Mouse (Mus musculus): Measurements from ENCODE around the gene Fut8. TPM values are rescaled to one million over a fixed set of nuclear protein-coding genes. Genes with fewer than 3 reads are reported as not detected.

Gene Fut8
- total and polyA plus RNA-seq, 3 experiments = 60.6 to 124 (median 86.0) TPM

DNA sequence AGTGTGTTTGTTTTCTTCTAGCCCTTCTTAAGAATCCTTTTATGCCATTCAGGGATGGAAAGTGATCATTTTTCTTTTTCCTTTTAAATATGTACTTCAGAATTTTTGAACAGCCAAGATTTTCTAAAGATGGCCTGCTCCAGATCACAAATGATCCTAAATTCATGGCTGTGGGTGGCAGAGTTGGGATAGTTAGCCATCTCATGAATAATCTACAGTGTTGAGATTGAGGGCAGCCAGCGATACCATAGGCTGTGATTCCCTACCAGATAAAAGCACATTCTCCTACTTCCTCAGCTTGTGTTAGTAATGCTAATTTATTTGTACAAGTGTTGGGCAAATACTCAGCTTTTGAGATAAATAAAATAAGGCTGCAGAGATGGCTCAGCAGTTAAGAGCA is 228.3 kb downstream of the Fut8 start:
- Histone ChIP-seq H3K4me3 (replicated peaks in 1 of 3; ENCODE audit: low read depth in 2 of 3, low read length in 2 of 3, poor library complexity in 1 of 3) (no peak overlapping the region), H3K9me3 (replicated peaks; ENCODE audit: low read length) (no peaks in the 10 kb centered on the region), H3K27me3 (replicated peaks) (no peaks in the 10 kb centered on the region), H3K79me2 (replicated peaks; ENCODE audit: control insufficient read depth, extremely low read depth, insufficient read depth, poor library complexity, severe bottlenecking) (no peaks in the 10 kb centered on the region), H3K36me3 (replicated peaks in 1 of 2; ENCODE audit: control insufficient read depth in 1 of 2, insufficient read depth in 1 of 2, low read length in 1 of 2) (peaks cover 2 to 43% of the 10 kb centered on the region in 2 experiments), H3K4me1 (ENCODE audit: control insufficient read depth in 1 of 2, insufficient read depth in 2 of 2) (peaks cover 0 to 9% of the 10 kb centered on the region in 2 experiments; a peak in 2 of 4 replicates), H3K4me2 (ENCODE audit: insufficient read depth, low read depth, poor library complexity, severe bottlenecking) (no peak overlapping the region), H3K27ac (ENCODE audit: insufficient read depth, low read depth) (no peak overlapping the region), H3K9ac (ENCODE audit: insufficient read depth, low read depth) (no peak overlapping the region)
- in situ Hi-C loops (cut with MboI; ENCODE audit: low pct_ligation_motif_present, low pct_unique_long_range_greater_than_20kb, low sequenced_read_pairs) (no loop called here), dilution Hi-C loops (cut with MboI; ENCODE audit: extremely low pct_ligation_motif_present, extremely low pct_unique_long_range_greater_than_20kb, low sequenced_read_pairs) (no loop called here)
- DNase-seq (ENCODE audit: extremely low read depth) = no peak
- TF ChIP-seq POLR2A (IDR thresholded peaks at IDR 0.05; ENCODE audit: low read depth, low read length) (no peak), TCF12 (IDR thresholded peaks at IDR 0.05; ENCODE audit: low read depth, low read length) (no peak), MAZ (IDR thresholded peaks at IDR 0.05; ENCODE audit: low read depth, low read length) (no peak), RCOR1 (conservative IDR thresholded peaks at IDR 0.05; ENCODE audit: low read depth, low read length) (no peak)

DNA sequence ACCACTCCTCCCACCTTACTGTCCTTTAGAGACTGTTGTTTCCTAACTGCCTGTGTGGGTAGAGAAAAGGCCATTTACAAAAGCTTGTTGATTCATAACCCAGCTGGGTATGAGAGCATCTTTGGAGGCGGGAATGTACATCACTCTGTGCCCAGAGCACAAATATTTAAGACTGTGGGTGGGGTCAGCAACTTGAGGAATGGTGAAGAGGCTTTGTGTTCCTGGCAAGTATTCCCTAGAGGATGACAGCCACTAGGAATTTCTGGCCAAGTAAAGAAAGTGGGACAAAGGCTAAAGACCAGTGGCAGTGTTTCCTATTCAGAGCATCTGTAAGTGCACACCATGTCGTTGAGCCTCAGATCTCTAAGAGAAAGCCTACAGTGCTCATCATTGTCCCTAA is 242.0 kb downstream of the Fut8 start:
- dilution Hi-C loops (cut with MboI; ENCODE audit: extremely low pct_ligation_motif_present, extremely low pct_unique_long_range_greater_than_20kb, low sequenced_read_pairs) (no loop called here), in situ Hi-C loops (cut with MboI; ENCODE audit: low pct_ligation_motif_present, low pct_unique_long_range_greater_than_20kb, low sequenced_read_pairs) (no loop called here)
- no peak for DNase-seq (ENCODE audit: extremely low read depth)
- TF ChIP-seq NRF1 (IDR thresholded peaks at IDR 0.05; ENCODE audit: low read depth, low read length) = no peak
- TF ChIP-seq ZC3H11A (IDR thresholded peaks at IDR 0.05; ENCODE audit: low read depth, low read length) = no peak
- no peak for TF ChIP-seq ZMIZ1 (IDR thresholded peaks at IDR 0.05; ENCODE audit: low read depth, low read length)
- Histone ChIP-seq H3K79me2 (replicated peaks; ENCODE audit: control insufficient read depth, extremely low read depth, insufficient read depth, poor library complexity, severe bottlenecking) (no peaks in the 10 kb centered on the region), H3K9me3 (replicated peaks; ENCODE audit: low read length) (no peaks in the 10 kb centered on the region), H3K4me3 (replicated peaks in 1 of 3; ENCODE audit: low read depth in 2 of 3, low read length in 2 of 3, poor library complexity in 1 of 3) (no peak overlapping the region), H3K36me3 (replicated peaks in 1 of 2; ENCODE audit: control insufficient read depth in 1 of 2, insufficient read depth in 1 of 2, low read length in 1 of 2) (peaks cover 11 to 31% of the 10 kb centered on the region in 2 experiments), H3K9ac (ENCODE audit: insufficient read depth, low read depth) (no peak overlapping the region), H3K4me1 (ENCODE audit: control insufficient read depth in 1 of 2, insufficient read depth in 2 of 2) (peaks cover 0 to 4% of the 10 kb centered on the region in 2 experiments; a peak in 1 of 4 replicates), H3K27ac (ENCODE audit: insufficient read depth, low read depth) (no peak overlapping the region), H3K27me3 (replicated peaks) (no peaks in the 10 kb centered on the region), H3K4me2 (ENCODE audit: insufficient read depth, low read depth, poor library complexity, severe bottlenecking) (no peak overlapping the region)

DNA sequence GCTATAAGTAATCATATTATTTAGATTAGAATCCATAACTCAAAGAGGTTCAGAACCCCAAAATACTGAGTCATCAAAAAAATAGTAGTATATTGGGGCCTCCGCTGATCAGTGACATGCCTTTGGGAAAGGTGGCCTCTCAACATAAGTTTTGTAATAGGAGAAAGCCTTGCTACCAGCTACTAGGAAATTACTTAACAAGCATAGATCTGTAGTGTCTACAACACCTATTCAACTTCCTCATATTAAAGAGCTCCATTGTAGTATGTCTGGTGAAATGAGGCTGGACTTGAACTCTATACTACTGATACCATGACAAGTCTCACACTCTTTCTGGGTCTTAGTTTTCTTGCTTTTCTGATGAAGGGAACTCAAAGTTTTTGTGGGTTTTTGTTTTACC is 243.2 kb downstream of the Fut8 start:
- Histone ChIP-seq H3K4me2 (ENCODE audit: insufficient read depth, low read depth, poor library complexity, severe bottlenecking) (no peak overlapping the region), H3K79me2 (replicated peaks; ENCODE audit: control insufficient read depth, extremely low read depth, insufficient read depth, poor library complexity, severe bottlenecking) (no peaks in the 10 kb centered on the region), H3K4me3 (replicated peaks in 1 of 3; ENCODE audit: low read depth in 2 of 3, low read length in 2 of 3, poor library complexity in 1 of 3) (no peak overlapping the region), H3K36me3 (replicated peaks in 1 of 2; ENCODE audit: control insufficient read depth in 1 of 2, insufficient read depth in 1 of 2, low read length in 1 of 2) (peaks cover 4 to 22% of the 10 kb centered on the region in 2 experiments), H3K27ac (ENCODE audit: insufficient read depth, low read depth) (no peak overlapping the region), H3K4me1 (ENCODE audit: control insufficient read depth in 1 of 2, insufficient read depth in 2 of 2) (peaks cover 0 to 3% of the 10 kb centered on the region in 2 experiments; a peak in 1 of 4 replicates), H3K9me3 (replicated peaks; ENCODE audit: low read length) (no peaks in the 10 kb centered on the region), H3K27me3 (replicated peaks) (no peaks in the 10 kb centered on the region), H3K9ac (ENCODE audit: insufficient read depth, low read depth) (no peak overlapping the region)
- in situ Hi-C loops (cut with MboI; ENCODE audit: low pct_ligation_motif_present, low pct_unique_long_range_greater_than_20kb, low sequenced_read_pairs) (no loop called here), dilution Hi-C loops (cut with MboI; ENCODE audit: extremely low pct_ligation_motif_present, extremely low pct_unique_long_range_greater_than_20kb, low sequenced_read_pairs) (no loop called here)
- DNase-seq (ENCODE audit: extremely low read depth) = no peak
- TF ChIP-seq UBTF (IDR thresholded peaks at IDR 0.05; ENCODE audit: low read depth, low read length) = no peak
- TF ChIP-seq SIN3A (IDR thresholded peaks at IDR 0.05; ENCODE audit: low read length) = no peak

Measured in CH12.LX (cell line).